Mouse (Mus musculus): ENCODE results near the gene Fstl5.

Fstl5 gene

DNA sequence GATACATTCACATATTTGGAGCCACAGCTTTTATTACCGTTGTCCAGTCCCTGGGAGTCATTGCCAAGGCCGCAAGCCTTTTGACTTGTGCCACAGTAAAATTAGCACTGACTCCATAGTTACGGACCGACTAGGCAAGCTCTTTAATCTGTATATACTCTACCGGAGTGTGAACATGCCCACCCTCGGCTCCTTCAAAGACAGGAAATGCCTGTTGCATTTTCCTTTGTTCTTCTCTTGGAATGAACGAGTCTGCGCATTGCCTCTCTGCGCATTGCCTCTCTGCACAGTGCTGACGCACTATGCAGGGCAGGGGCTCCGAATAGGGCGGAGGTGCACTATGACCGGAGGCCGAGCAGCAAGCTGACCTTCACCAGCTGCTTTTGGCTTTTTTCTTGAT, 434.7 kb downstream of the Fstl5 start:
- DNase-seq (ENCODE audit: low spot score): no peak

DNA sequence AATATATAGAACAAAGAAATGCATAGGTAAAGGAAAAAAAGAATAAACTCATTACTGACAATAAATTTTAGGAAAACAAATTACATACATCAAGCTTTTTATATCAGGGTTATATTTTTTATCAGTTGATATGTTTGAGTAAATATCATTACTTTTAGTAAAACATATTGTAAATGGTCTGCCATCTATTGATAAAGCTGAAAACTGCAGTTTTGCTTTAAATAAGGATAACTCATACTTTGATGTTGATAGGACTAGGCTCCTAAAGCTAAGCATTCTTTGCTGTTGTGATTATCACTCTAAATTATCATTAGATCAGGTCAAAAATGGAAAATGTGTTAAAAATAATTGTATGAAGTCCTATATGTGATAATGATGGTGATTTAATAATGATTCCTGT, 493.3 kb downstream of the Fstl5 start:
- no peak for DNase-seq (ENCODE audit: low spot score)

DNA sequence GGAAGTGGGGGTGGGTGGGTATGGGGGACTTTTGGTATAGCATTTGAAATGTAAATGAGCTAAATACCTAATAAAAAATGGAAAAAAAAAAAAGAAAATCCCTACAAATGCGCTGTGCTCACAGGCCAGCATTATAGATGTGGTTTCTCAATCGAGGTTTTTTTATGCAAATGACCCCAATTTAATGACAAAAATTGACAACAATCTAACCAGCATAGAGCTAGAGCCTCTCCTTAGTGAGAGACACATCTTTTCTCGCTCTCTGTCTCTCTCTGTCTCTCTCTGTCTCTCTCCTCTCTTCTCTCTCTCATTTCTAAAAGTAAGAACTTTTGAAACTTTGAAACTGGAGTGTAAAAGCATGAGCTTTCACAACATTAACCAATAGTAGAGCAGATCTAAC, 498.4 kb downstream of the Fstl5 start:
- DNase-seq (ENCODE audit: low spot score): no peak

DNA sequence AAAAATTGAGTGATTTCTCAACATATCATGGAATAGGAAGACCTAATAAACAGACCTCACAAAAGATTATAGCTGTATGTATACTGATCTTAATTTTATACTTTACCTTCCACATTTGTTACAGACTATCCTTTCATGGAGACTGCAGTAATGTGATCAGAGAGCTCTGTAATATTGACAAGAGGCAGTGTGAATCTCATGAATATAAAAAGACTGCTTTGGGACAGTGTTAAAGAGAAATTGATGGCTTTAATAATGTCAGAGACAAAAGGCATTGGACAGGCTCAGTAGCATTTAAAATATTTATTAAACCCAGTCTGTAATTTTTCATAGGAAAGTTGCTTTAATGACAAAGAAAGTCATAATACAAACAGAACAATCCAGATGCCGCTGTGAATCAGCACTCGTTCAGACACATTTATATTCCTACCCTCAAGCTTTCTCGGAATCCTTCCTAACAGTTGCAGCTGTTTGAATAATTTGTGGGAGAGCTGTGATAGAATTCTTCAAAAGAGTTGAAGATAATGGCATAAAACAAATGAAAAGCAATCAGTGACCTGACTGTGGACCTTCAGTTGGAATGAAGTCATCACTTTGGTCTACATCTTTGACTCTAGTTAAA, 499.0 kb downstream of the Fstl5 start:
- DNase-seq (ENCODE audit: low spot score): no peak

DNA sequence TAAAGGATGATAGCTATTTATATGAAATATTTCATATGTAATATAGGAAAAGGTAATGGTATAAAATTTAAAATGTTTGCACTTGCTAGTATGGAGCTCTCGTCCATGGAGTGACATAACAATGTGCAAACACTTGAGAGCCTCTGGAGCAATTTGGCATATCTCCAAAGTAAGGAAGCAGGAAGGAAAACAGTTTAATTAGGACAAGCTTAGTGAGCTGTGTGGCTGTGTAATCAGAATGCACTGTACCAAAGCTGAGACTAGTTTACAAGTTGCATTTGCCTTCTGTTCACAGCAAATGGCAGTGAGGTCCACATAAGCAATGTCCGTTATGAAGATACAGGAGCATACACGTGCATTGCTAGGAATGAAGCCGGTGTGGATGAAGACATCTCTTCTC, 519.1 kb downstream of the Fstl5 start:
- DNase-seq (ENCODE audit: low spot score): no peak

DNA sequence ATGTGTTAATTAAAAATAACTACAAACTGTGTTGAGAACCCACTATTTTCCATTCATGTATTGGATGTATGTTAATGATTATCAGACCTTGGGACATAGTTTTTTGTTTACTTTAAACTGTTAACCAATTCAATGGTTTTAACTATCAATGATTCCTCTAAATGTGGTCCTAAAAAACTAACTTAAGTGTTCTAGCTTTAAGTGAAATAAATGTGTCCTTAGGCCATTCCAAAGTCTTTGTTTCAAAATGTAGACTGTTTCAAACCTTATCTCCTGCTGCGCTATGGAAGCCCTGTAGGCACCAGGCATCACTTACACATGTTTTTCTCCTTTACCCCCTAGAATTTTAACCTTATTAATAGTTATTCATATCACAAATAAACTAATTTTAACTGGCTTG, 546.0 kb downstream of the Fstl5 start:
- DNase-seq (ENCODE audit: low spot score): no peak

DNA sequence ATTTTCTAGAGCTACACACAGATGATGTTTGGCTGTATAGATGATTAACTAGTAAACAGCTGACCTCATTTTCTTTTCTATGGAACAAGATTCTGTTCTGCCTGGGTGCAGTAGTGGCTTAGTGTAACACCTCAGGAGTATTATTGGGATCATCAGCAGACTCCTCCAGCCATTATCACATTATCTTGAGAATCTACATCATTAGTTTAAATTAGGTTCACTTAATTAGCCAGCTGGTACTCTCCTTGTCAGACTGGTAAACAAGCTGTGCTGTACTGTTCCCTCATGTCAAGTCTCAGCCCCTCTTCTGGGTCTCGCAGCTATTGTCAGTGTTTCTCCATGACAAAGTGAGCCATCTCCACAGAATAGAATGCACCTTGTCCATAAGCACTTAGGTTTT, 580.2 kb downstream of the Fstl5 start:
- no peak for DNase-seq (ENCODE audit: low spot score)

DNA sequence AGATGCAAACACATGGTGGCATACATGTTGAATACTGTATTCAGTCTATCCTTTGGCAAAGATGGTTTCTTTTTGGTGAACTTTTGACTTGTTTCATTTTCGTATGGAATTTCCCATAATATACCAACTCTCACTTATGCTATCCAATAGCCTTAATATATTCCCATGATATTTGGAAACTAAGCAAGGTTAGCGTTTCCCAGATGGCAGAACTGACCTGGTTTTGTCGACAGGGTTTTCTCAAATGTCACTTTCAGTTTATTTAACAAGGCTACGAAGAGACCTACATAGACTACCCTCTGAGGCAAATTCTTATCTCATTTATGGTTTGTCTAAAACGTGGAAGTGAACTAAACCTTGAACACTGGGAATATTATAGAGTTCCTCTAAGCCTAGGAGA, 596.8 kb downstream of the Fstl5 start:
- no peak for DNase-seq (ENCODE audit: low spot score)

DNA sequence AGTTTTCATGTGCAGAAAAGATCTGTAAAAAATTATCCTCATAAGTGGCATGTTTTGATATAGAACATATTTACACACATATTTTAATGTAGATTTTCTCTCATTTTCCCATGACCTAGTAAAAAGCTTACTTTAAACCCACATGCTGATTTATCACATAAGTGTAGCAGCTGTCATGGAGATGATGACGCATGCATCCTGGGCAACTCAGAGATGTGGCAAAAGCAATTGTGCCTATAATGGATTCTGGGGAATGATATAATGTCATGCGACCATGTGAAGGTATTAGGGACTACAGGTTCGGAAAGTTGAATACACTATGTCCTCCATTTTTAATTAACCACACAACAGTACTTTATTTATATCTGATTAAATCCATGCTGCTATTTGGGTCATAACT, 601.9 kb downstream of the Fstl5 start:
- DNase-seq (ENCODE audit: low spot score): no peak

DNA sequence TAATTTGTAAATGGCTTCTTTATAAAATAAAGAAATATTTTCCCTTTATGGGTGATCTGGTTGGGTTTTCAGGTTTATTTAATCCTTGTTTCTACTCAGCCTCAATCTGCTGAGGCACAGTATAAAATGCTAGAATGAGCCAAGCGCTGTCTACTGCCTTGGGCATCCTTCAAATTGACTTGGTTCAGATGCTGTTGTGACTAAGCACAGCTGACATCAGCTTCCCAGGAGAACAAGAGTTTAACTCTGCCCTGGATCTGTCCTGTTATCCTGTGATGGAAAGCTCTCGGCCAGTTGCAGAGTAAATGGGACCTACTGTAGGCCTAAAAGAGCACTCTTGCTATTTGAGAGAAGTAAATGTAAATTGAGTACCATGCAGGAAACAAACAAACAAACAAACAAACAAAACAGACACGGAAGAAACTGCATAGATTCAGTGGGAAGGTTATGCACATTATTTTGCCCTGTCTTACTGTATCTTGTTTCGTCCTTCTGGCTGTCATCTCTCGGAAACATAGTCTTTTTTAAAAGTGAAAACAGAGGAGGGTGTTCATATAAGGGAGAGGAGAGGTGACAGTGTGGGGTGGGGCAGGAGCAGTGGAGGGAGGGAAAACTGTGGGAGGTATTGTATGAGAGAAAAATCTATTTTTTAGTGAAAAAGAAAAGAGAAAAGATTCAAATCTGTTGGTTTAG, 605.9 kb downstream of the Fstl5 start:
- no peak for DNase-seq (ENCODE audit: low spot score)

DNA sequence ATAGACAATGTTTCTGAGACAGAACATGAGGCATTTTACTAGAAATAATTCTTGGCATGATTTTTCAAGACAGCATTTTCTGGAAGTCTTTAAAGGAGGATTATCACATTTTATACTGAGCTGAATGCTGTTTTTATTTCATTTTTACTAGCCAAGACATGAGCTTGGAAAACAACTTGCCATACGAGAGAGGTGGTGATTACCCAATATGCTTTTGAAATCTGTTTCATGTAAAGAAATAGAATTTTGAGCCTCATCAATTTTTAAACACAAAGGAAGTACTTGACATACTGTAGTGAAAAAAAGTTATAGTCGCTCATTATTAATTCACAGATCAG, 606.4 kb downstream of the Fstl5 start:
- DNase-seq (ENCODE audit: low spot score): no peak

DNA sequence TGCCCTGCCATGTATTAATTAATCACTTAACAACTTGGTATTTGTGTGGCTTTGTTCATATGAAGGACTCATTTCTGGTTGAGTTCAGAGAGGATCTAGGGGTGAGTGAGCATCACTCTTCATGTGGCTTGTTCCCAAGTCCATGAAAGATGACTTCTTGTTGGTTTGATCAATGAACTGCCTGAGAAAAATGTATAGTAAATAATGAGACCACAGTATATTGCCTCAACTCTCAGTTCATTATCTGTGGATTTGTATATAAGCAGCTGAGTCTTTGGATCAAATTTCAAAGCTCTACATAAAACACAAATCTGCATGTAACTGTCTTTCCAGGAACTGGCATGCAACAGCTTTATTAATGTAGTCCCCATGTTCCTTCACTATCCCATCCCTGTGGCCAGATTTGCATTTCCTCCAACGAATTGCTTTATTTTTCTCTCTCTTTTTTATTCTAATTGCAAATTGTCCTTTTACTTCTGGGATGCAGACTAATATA, 623.1 kb downstream of the Fstl5 start:
- DNase-seq (ENCODE audit: low spot score): no peak

DNA sequence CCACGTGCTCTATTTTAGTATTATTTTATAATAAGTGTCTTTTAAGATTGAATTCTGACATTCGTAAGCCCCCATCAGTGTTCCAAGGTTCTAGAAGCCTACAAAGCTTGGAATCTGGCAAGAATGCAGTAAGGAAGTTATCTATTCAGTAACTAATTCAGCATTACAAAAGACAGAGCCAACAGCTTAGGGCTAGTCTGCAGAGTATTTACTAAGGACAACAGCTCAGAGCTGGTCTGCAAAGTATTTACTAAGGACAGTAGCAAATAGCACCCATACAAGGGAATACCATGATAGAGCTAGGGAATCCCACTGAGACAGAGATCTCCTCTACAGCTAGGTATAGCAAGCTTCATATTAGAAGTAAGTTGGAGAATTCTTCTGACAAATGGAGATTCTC, 665.2 kb downstream of the Fstl5 start:
- DNase-seq (ENCODE audit: low spot score): no peak

Data from T-cell, adult 2 months (primary cell).